Mouse (Mus musculus) central nervous system, embryonic 18 days (tissue): ENCODE measurements around the gene Zfp456. TPM values are rescaled to one million over a fixed set of nuclear protein-coding genes. Genes with fewer than 3 reads are reported as not detected.

Experiments
- polyA plus RNA-seq: library from polyadenylated mRNA; depleted of rRNA; stranded (reverse); fragments of >200 nt; gene quantifications from 2 replicates; pipeline ENCODE4 v1.2.3, GENCODE M21; 2012; rRNA removed

The Zfp456 gene
- polyA plus RNA-seq = 0.36 and 0.48 TPM in 2 replicates

GRCm38 (mm10) chr13:67375050-67375911 is at the start of gene Zfp456, which contains the start of gene Gm28041:
TSS of gene Zfp456 (minus strand) at chr13:67375810.
TSS of gene Gm28041 (minus strand) at chr13:67375733.

GRCm38 (mm10) chr13:67421207-67421857 is 45.7 kb upstream of the Zfp456 start, which contains the start of gene Zfp459:
TSS of gene Zfp459 (minus strand) at chr13:67421418.

GRCm38 (mm10) chr13:67399183-67399903 is 23.7 kb upstream of the Zfp456 start, which contains the start of gene Zfp429:
TSS of gene Zfp429 (minus strand) at chr13:67399819.

GRCm38 (mm10) chr13:67360131-67360744 is 15.4 kb downstream of the Zfp456 start, which contains the start of the genes Gm28044 and Zfp953:
TSS of gene Gm28044 (minus strand) at chr13:67360536.
TSS of gene Zfp953 (minus strand) at chr13:67360605.

GRCm38 (mm10) chr13:67332019-67332724 is 43.4 kb downstream of the Zfp456 start, which contains the start of gene Zfp595:
TSS of gene Zfp595 (minus strand) at chr13:67332570.

Other genes starting within 250 kb of the Zfp456 start
- 4.7 and 5.2 TPM in 2 replicates for gene Rsl1, start 202.6 kb downstream of the Zfp456 start, polyA plus RNA-seq
- gene Zfp455, start 181.3 kb downstream of the Zfp456 start, polyA plus RNA-seq = 2.0 TPM in 2 replicates
- 3.8 and 4.3 TPM in 2 replicates for gene Zfp458, start 97.3 kb downstream of the Zfp456 start, polyA plus RNA-seq
- 1.9 and 2.0 TPM in 2 replicates for gene Zfp457, start 69.3 kb downstream of the Zfp456 start, polyA plus RNA-seq
- gene Zfp595, start 43.2 kb downstream of the Zfp456 start, polyA plus RNA-seq = 2.2 and 2.3 TPM in 2 replicates
- not detected in 2 replicates for gene Gm28044, start 15.3 kb downstream of the Zfp456 start, polyA plus RNA-seq
- 0.51 and 0.56 TPM in 2 replicates for gene Zfp953, start 15.2 kb downstream of the Zfp456 start, polyA plus RNA-seq
- gene Gm28041, start 77 bp downstream of the Zfp456 start, polyA plus RNA-seq = 0.11 TPM in 1 of 2 replicates, not detected in the other
- 4.5 and 4.6 TPM in 2 replicates for gene Zfp429, start 24.0 kb upstream of the Zfp456 start, polyA plus RNA-seq
- 1.7 and 2.2 TPM in 2 replicates for gene Zfp459, start 45.6 kb upstream of the Zfp456 start, polyA plus RNA-seq
- gene Zfp874a, start 75.8 kb upstream of the Zfp456 start, polyA plus RNA-seq = 4.6 and 5.2 TPM in 2 replicates
- gene Zfp874b, start 108.4 kb upstream of the Zfp456 start, polyA plus RNA-seq = 5.9 and 6.4 TPM in 2 replicates
- gene Zfp58, start 124.7 kb upstream of the Zfp456 start, polyA plus RNA-seq = 4.6 and 5.1 TPM in 2 replicates
- gene Gm26965, start 150.3 kb upstream of the Zfp456 start, polyA plus RNA-seq = 0.16 TPM in 1 of 2 replicates, not detected in the other
- 23.2 and 26.7 TPM in 2 replicates for gene Zfp87, start 150.4 kb upstream of the Zfp456 start, polyA plus RNA-seq
- 8.2 and 8.6 TPM in 2 replicates for gene Zfp748, start 178.0 kb upstream of the Zfp456 start, polyA plus RNA-seq
- 3.9 and 4.2 TPM in 2 replicates for gene Zfp729b, start 233.9 kb upstream of the Zfp456 start, polyA plus RNA-seq